Mouse (Mus musculus) olfactory bulb, adult 2 months (tissue): ENCODE data around the gene Foxo6.

Experiments used
- CTCF ChIP-seq: fragments of 200-500 bp; IDR thresholded peaks from 2 replicates; pipeline ENCODE4 v1.5.1; 2012; ENCODE audit warnings: low read depth, mild to moderate bottlenecking, low read length, moderate library complexity; ENCODE audit not compliant: insufficient read depth
- POLR2A ChIP-seq: fragments of 200-500 bp; IDR thresholded peaks from 2 replicates; pipeline ENCODE4 v1.6.1; 2012; ENCODE audit warnings: mild to moderate bottlenecking, low read depth, low read length, moderate library complexity; ENCODE audit not compliant: insufficient read depth

- TF ChIP-seq POLR2A (no peak), CTCF (no peak)
Observed at GRCm38 (mm10) chr4:120290486-120290885, 3.3 kb upstream of the Foxo6 start.
